Mouse (Mus musculus) urinary bladder, postnatal 36 days (tissue): ENCODE results near the gene Gprasp1.
"Not testable (repeated sequence)": the region's sequence is repeated elsewhere in the genome, so short reads cannot be mapped to it uniquely, and the experiment has no call there.

Experiments used
- DNase-seq, 2 experiments: peaks; one replicate each; pipeline ENCODE4 v3.0.0; 2022; ENCODE audit warnings: low spot score in 2 of 2, mixed read lengths in 1 of 2

Gene Gprasp1

GRCm38 (mm10) chrX:135742304-135743055, at the start of gene Gprasp1, which contains the start of gene Armcx5:
Gprasp1 (plus strand) TSS chrX:135742733.
Armcx5 (plus strand) TSS chrX:135742733.
- peak; percentile 78 to 83 for DNase-seq

- no peak for DNase-seq
Measured at GRCm38 (mm10) chrX:135693633-135694032, 48.9 kb upstream of the Gprasp1 start, which contains the start of gene Tcp11x2. Tcp11x2 (minus strand) TSS chrX:135693790.

DNA sequence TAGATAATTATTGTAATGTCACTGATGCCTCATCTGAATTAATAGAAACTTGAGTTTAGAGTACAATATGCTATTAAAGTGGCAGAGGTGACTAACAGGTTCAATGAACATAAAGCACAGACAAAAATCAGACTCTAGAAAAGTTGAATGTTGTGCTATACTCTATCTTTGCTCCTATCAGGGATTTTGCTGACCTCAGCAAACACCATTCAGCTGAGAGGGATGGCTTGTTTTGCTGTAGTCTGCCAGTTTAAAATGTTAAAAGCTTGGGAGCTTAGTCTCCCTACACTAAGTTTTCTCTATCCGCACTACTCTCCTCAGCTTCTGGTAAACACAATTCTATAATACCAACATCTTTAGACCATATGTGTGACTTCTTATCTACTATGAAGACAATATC, 39.4 kb upstream of the Gprasp1 start:
- DNase-seq: no peak

- DNase-seq: no peak
Measured at GRCm38 (mm10) chrX:135704349-135704748, 38.2 kb upstream of the Gprasp1 start.

- no peak for DNase-seq
Measured at GRCm38 (mm10) chrX:135712845-135713244, 29.7 kb upstream of the Gprasp1 start.

DNA sequence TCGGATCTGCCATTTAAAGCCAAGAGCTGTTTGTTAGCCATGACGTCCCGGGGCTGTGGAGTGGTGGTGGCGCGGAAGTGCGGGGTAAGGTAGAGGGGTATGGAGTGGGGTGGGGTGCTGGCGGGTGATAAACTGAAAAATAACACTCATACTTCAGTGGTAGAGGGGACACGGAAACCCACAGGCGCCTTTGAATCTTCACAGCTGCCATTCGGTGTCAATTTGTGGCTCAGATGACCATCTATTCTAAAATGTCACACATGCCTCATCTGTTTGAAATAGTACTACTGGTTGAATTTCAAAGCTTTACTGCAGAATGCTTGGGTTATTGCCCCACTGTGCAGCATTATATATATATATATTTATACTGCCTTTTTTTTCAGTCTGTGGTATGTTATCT, 17.4 kb upstream of the Gprasp1 start, which contains the start of gene Tmsb15a:
TSS of gene Tmsb15a (minus strand) at position 101 of the 400 bp plus-strand sequence.
- DNase-seq: no peak

DNA sequence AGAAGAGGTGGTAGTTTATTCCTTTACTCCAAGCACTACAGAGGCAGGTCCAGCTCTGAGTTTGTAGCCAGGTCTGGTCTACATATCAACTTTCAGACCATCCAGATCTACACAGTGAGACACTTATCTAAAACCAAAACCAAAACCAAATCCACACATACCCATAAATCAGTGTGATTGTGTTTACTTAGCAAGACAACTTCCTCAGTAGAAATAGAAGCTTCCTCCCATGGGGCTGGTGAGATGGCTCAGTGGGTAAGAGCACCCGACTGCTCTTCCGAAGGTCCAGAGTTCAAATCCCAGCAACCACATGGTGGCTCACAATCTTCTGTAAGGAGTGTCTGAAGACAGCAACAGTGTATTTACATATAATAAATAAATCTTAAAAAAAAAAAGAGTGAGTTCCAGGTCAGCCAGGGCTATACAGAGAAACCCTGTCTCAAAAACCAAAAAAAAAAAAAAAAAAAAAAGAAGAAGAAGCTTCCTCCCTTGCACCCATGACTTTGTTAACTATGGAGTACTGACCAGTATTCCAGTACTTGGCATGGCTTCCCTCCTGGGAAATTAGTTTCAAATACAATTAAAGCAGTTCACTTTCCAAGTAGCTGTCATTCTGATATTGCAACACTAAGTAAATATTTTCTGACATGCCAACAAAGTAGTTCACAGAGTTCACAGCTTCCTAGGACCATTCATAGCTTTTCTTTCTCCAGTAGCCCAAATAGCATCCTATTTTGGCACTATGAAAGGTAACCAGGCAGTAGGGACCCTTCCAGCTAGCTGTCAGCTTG, 3.6 kb upstream of the Gprasp1 start:
- DNase-seq: no peak

- DNase-seq: no peak
Measured at GRCm38 (mm10) chrX:135743056-135743355, 473 bp downstream of the Gprasp1 start.

- not testable (repeated sequence) for DNase-seq
Measured at GRCm38 (mm10) chrX:135745376-135745775, 2.8 kb downstream of the Gprasp1 start.

- peak; percentile 49 to 61 for DNase-seq
Measured at GRCm38 (mm10) chrX:135752832-135753231, 10.3 kb downstream of the Gprasp1 start.

- DNase-seq: no peak
Measured at GRCm38 (mm10) chrX:135761707-135762106, 19.2 kb downstream of the Gprasp1 start.

GRCm38 (mm10) chrX:135768043-135768548, 25.6 kb downstream of the Gprasp1 start:
- DNase-seq: no peak

GRCm38 (mm10) chrX:135768565-135768964, 26.0 kb downstream of the Gprasp1 start:
- no peak for DNase-seq

DNA sequence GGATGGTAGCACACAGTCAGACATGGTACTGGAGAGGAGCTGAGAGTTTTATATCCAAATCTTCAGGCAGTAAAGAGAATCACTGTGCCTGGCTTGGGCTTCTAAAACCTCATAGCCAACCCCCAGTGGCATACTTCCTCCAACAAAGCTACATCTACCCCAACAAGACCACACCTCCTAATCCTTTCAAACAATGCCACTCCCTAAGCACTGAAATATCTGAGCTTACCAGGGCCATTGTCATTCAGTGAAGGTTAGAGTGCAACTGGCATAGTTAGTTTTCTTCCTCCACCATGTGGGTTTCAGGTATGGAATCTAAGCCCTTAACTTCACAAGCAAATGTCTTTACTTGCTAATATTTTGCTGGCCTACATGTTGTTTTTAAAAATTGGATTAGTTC, 49.0 kb downstream of the Gprasp1 start:
- DNase-seq: no peak

DNA sequence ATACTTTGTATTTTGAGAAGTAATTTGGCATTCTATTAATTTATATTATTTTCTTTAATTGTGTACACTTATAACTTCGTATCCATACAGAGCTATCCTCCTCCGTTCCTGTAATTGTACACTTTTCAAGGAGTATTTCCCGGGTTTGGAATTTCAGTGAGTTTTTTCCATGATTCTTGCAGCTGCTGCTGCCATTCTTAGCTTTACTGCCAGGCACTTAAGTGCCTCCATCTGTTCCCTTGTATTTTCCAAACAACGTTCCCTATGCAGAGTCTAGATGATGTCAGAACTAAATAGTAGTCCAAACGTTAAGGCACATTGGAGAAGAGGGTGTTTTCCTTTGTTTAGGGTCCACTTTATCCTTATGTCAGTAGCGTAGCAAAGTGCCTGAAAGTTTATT, 49.8 kb downstream of the Gprasp1 start:
- DNase-seq: no peak

DNA sequence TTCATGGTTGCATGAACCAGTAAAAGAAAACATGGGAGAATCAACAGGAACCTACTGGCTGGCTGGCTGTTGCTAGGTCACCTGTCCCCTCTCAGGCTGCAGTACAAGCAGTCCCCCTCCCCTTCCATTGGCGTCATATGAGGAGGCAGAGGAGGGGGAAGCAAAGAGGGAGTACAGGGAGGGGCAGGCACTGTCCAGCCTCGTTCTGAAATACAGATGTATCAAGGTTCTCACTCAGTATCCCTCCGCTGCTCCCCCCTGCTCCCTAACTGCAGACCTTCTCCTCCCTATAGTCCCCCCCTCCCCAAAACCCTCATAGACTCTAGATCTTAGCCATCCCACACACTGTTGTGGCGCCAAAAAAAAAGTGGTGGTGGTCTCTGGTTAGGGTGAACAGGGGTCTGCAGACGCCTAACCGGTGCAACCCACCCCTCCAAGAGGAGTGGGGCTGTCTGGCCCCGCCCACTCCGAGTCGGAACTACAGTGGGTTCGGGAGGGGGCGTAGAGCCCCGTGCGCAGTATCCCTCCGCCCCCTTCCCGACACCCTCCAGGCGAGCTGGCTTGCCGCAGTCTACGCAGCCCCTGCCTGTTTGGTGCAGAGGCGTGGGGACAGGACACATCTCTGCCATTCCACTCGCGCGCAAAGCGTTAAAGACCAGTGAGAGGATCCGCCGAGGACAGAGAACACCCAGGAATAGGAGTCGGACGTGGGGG, 53.2 kb downstream of the Gprasp1 start:
- not testable (repeated sequence) for DNase-seq

DNA sequence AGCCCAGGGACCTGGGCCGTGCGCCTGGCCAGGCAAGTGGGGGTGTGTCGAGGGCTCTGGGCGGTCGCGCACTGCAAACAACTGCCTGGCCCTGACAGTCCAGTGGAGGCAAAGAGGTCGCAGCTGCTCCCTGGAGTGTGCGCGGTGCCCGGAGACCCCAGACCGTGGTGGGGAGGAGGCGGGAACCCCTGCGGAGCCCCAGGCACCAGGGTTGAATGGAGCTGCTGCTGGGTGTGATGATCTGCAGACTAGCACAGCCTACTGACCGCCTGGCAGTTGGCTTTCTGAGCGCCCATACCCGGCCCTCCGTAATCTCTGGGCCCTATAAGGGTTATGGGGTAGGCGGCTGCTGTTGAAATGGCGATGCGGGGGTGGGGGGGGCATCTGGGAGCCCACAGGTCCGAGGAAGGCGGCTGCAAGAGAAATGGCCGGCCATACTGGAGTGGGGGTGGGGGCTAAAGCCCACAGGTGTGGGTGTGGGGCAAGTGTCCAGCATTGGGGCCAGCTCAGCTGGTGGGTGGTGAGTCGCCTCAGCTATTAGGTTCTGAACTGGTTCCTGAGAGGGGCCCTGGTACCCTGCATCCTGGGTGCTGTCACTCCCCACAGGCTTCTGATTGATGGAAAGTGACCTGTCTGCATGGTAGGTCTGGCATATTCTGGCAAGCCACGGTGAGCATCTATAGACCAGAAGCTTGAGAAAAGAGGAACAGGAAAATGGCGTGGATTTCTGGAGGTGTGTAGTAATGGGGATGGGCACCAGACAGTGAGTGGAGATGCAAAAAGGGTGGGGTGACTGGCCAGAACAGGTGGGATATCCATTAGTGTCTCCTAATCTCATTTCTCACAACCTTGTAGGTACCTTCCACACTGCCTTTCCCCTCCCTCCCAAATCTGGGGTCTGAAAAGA, 54.0 kb downstream of the Gprasp1 start:
- DNase-seq: not testable (repeated sequence)

GRCm38 (mm10) chrX:135797212-135797644, 54.7 kb downstream of the Gprasp1 start, which contains the start of gene Bhlhb9:
Bhlhb9 (plus strand) TSS chrX:135797594.
- DNase-seq: peak in 1 of 2 experiments; percentile 21

GRCm38 (mm10) chrX:135804149-135804548, 61.6 kb downstream of the Gprasp1 start:
- no peak for DNase-seq

- DNase-seq: no peak
Measured at GRCm38 (mm10) chrX:135805780-135806179, 63.2 kb downstream of the Gprasp1 start.

DNA sequence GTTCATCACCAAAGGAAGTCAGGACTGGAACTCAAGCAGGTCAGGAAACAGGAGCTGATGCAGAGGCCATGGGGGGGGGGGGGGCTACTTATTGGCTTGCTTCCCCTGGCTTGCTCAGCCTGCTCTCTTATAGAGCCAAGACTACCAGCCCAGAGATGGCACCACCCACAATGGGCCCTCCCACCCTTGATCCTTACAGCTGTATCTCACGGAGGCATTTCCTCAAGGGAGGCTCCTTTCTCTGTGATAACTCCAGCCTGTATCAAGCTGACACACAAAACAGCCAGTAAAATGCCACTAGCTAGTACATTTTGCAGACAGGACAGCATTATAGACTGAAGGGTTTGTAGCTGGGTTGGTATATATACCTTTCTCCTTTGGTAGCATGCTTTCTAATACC, 93.4 kb downstream of the Gprasp1 start:
- not testable (repeated sequence) for DNase-seq
